8 mouse cellular contexts compared by ENCODE assay signal in the genomic region with DNA sequence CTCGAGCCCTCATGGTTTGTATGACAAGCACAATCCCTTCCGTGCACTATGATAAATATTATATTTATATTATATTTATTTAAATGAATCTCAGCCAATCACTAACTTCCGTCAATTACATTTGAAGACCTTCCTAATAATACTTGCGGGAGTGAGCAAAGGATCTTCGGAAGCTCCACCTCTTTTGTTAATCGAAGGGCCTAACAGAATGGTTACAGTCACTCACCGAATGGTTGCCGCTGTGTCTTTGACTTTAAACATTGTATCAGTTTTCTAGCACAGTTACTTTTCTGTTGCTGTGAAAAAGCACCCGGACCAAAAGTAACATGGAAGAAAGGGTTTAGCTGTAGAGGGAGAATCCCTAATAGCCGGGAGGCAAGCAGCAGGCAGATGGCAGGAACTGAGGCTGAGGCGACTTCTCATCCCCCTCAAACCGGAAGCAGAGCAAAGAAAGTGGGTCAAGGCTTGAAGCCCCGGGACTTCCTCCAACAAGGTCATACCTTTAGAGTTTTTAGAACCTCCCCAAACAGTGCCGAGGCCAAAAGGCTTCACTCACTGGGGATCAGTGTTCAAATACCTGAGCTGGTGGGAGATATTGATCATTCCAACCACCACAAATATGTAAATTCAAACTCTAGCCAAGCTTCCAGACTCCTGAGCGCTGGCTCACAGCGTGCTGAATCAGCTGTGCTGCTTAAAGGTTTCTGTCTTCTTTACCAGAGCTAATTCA. TPM values are rescaled to one million over a fixed set of nuclear protein-coding genes. Genes with fewer than 3 reads are reported as not detected.
DNase-seq lines count a peak whose midpoint lies in the region; ATAC-seq and TF ChIP-seq lines count a peak whose summit lies in the region.

No protein-coding gene starts in this region.

- no peak overlapping the region for H3K9ac ChIP-seq in heart, postnatal 0 days (replicated peaks; ENCODE audit: low read depth, low read length)
- peak overlapping the region; percentile 58 for H3K9ac ChIP-seq in midbrain, embryonic 16.5 days (ENCODE audit: low read depth, low read length)

- H3K27me3 ChIP-seq in kidney, adult 2 months (replicated peaks; ENCODE audit: control insufficient read depth, insufficient read depth, low read length): no peaks in the 10 kb centered on the region
- H3K27me3 ChIP-seq in heart, postnatal 0 days (ENCODE audit: control insufficient read depth, insufficient read depth, low read length): no peaks in the 10 kb centered on the region
- H3K27me3 ChIP-seq in midbrain, embryonic 16.5 days (ENCODE audit: control insufficient read depth, insufficient read depth, low read depth, low read length): no peaks in the 10 kb centered on the region

- H3K4me3 ChIP-seq in kidney, adult 2 months (ENCODE audit: insufficient read depth, low read depth, low read length): no peak overlapping the region
- H3K4me3 ChIP-seq in heart, postnatal 0 days (ENCODE audit: low read depth, low read length): no peak overlapping the region; the same call in 1 of the 2 replicates
- H3K4me3 ChIP-seq in midbrain, embryonic 16.5 days (ENCODE audit: low read depth, low read length): peak overlapping the region; percentile 4; the same call in 1 of the 2 replicates

- no peaks in the 10 kb centered on the region for H3K9me3 ChIP-seq in heart, postnatal 0 days (replicated peaks; ENCODE audit: control insufficient read depth, low read length)
- no peaks in the 10 kb centered on the region for H3K9me3 ChIP-seq in midbrain, embryonic 16.5 days (replicated peaks; ENCODE audit: control insufficient read depth, low read length, poor library complexity, severe bottlenecking)

- H3K4me2 ChIP-seq in heart, postnatal 0 days (ENCODE audit: low read depth, low read length): no peak overlapping the region; the same call in 1 of the 2 replicates
- H3K4me2 ChIP-seq in midbrain, embryonic 16.5 days (ENCODE audit: low read length): peak overlapping the region; percentile 50

- WGBS in kidney, adult 2 months: 46% methylated on average over 16 of the region's 16 CpGs
- WGBS in heart, postnatal 0 days: 32% methylated on average over 16 of the region's 16 CpGs
- WGBS in midbrain, embryonic 16.5 days: 2% methylated on average over 16 of the region's 16 CpGs

- no peak for ATAC-seq in heart, postnatal 0 days (ENCODE audit: insufficient read depth, low read depth)
- no peak for ATAC-seq in midbrain, embryonic 16.5 days

- no peak for TF ChIP-seq CTCF in kidney, adult 2 months (conservative IDR thresholded peaks at IDR 0.05; ENCODE audit: insufficient read depth, insufficient read length, low read depth, low read length)
- no peak for TF ChIP-seq CTCF in heart, postnatal 0 days (IDR thresholded peaks at IDR 0.05; ENCODE audit: low read depth)

- peak overlapping the region; percentile 48; the same call in 1 of the 2 replicates for H3K27ac ChIP-seq in kidney, adult 2 months (ENCODE audit: insufficient read depth, low read depth, low read length)
- H3K27ac ChIP-seq in heart, postnatal 0 days (ENCODE audit: low read depth): peak overlapping the region; percentile 24
- peak overlapping the region; percentile 100 for H3K27ac ChIP-seq in midbrain, embryonic 16.5 days (ENCODE audit: low read length)

- TF ChIP-seq POLR2A in kidney, adult 2 months (IDR thresholded peaks at IDR 0.05; ENCODE audit: low read depth, low read length): no peak

- H3K4me1 ChIP-seq in kidney, adult 2 months (ENCODE audit: control insufficient read depth, insufficient read depth, low read length): no peaks in the 10 kb centered on the region; the same call in 1 of the 2 replicates
- peaks cover 14% of the 10 kb centered on the region; the same call in 1 of the 2 replicates for H3K4me1 ChIP-seq in heart, postnatal 0 days (ENCODE audit: control insufficient read depth, insufficient read depth)
- peaks cover 48% of the 10 kb centered on the region for H3K4me1 ChIP-seq in midbrain, embryonic 16.5 days (ENCODE audit: control insufficient read depth, insufficient read depth, low read length)

- no peaks in the 10 kb centered on the region for H3K36me3 ChIP-seq in kidney, adult 2 months (ENCODE audit: control insufficient read depth, insufficient read depth, low read length)
- H3K36me3 ChIP-seq in heart, postnatal 0 days (replicated peaks; ENCODE audit: control insufficient read depth, insufficient read depth, low read length): no peaks in the 10 kb centered on the region
- H3K36me3 ChIP-seq in midbrain, embryonic 16.5 days (ENCODE audit: control insufficient read depth, insufficient read depth, low read length): no peaks in the 10 kb centered on the region

- no peak for DNase-seq in kidney, adult 2 months
- no peak for DNase-seq in kidney, adult 18-20 months
- peak; percentile 47 for DNase-seq in ZHBTc4 (ENCODE audit: low read depth, low spot score)
- no peak for DNase-seq in heart, postnatal 0 days (ENCODE audit: low spot score)
- DNase-seq in ovary, postnatal 10 days (ENCODE audit: low spot score): no peak
- DNase-seq in spleen, postnatal 10 days (ENCODE audit: low spot score in 2 of 2): no peak
- DNase-seq in cerebellum, adult 9-11 months: no peak

- TF ChIP-seq EP300 in heart, postnatal 0 days (IDR thresholded peaks at IDR 0.05; ENCODE audit: low read depth): no peak

RNA-seq across cellular contexts. Expression of a gene that starts 16.0 kb away (rescaled TPM):
- 121 and 131 TPM in 2 replicates for polyA plus RNA-seq in kidney, adult 2 months (2012; rRNA removed)
- 1,016 and 1,136 TPM in 2 replicates for total RNA-seq in heart, postnatal 0 days (2014; rRNA removed; ENCODE audit: low replicate concordance)
- 404 and 408 TPM in 2 replicates for polyA plus RNA-seq in heart, postnatal 0 days (2015; fragmentation: Nextera tagmentation; extraction: Ambion mirVana)
- 17,735 and 17,910 TPM in 2 replicates for polyA plus RNA-seq in midbrain, embryonic 16.5 days (2015; fragmentation: Nextera tagmentation; extraction: Ambion mirVana)

RNA-seq across cellular contexts. Expression of a gene that starts 16.2 kb away (rescaled TPM):
- 12.0 TPM in 1 of 2 replicates, not detected in the other for polyA plus RNA-seq in kidney, adult 2 months (2012; rRNA removed)
- total RNA-seq in heart, postnatal 0 days (2014; rRNA removed; ENCODE audit: low replicate concordance): 78.3 and 158 TPM in 2 replicates
- polyA plus RNA-seq in heart, postnatal 0 days (2015; fragmentation: Nextera tagmentation; extraction: Ambion mirVana): not detected in 2 replicates
- polyA plus RNA-seq in midbrain, embryonic 16.5 days (2015; fragmentation: Nextera tagmentation; extraction: Ambion mirVana): not detected in 2 replicates

RNA-seq across cellular contexts. Expression of a gene that starts 35.2 kb away (rescaled TPM):
- 488 and 540 TPM in 2 replicates for polyA plus RNA-seq in kidney, adult 2 months (2012; rRNA removed)
- 2,330 and 2,912 TPM in 2 replicates for total RNA-seq in heart, postnatal 0 days (2014; rRNA removed; ENCODE audit: low replicate concordance)
- polyA plus RNA-seq in heart, postnatal 0 days (2015; fragmentation: Nextera tagmentation; extraction: Ambion mirVana): 608 and 611 TPM in 2 replicates
- polyA plus RNA-seq in midbrain, embryonic 16.5 days (2015; fragmentation: Nextera tagmentation; extraction: Ambion mirVana): 1,165 and 1,361 TPM in 2 replicates

RNA-seq across cellular contexts. Expression of a gene that starts 51.5 kb away (rescaled TPM):
- polyA plus RNA-seq in kidney, adult 2 months (2012; rRNA removed): 36.1 and 50.2 TPM in 2 replicates
- 25.5 and 28.2 TPM in 2 replicates for total RNA-seq in heart, postnatal 0 days (2014; rRNA removed; ENCODE audit: low replicate concordance)
- 8.0 and 9.6 TPM in 2 replicates for polyA plus RNA-seq in heart, postnatal 0 days (2015; fragmentation: Nextera tagmentation; extraction: Ambion mirVana)
- polyA plus RNA-seq in midbrain, embryonic 16.5 days (2015; fragmentation: Nextera tagmentation; extraction: Ambion mirVana): 27.9 and 33.5 TPM in 2 replicates

Comparison
In these comparisons a context has a peak if more than half of its experiments do, and no peak if none do; other contexts are left out.
1. H3K27ac ChIP-seq: peak in every context shown above with its lines; median percentile 100 in midbrain, embryonic 16.5 days; 48 in kidney, adult 2 months; 24 in heart, postnatal 0 days.
2. RNA of a gene that starts 16.0 kb away (polyA plus RNA-seq): 17,735 to 17,910 TPM in midbrain, embryonic 16.5 days; 404 to 408 TPM in heart, postnatal 0 days and 121 to 131 TPM in kidney, adult 2 months; every median in the first group is over 10 times any median in the second.